Mouse (Mus musculus): ENCODE results near the gene Gzmb.
A peak's percentile ranks its signal among the peaks of the same experiment; 100 is the strongest.
"Not testable (repeated sequence)": the region's sequence is repeated elsewhere in the genome, so short reads cannot be mapped to it uniquely, and the experiment has no call there.

Gene Gzmb

DNA sequence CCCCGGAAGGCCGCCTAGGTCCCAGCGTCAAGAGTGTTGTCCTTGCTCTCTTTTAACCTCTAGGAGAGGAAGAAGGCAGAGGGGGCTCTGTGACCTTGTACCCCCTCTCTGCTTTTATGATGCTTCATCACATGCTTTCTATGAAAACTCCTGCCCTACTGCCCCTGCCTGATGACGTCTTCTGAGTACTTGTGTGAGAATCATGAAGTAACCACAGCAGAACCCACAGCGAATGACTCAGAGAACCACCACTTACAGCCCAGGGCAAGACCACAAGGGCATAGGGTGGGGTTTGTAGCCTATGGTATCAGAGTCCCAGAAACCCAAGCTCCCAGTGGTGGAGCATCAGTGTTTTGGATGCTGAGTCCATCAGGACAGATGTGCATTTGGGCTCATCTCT, at the start of gene Gzmb:
Gzmb (minus strand) TSS at position 108 of the 400 bp plus-strand sequence.
- no peak for DNase-seq (ENCODE audit: low read depth)

DNA sequence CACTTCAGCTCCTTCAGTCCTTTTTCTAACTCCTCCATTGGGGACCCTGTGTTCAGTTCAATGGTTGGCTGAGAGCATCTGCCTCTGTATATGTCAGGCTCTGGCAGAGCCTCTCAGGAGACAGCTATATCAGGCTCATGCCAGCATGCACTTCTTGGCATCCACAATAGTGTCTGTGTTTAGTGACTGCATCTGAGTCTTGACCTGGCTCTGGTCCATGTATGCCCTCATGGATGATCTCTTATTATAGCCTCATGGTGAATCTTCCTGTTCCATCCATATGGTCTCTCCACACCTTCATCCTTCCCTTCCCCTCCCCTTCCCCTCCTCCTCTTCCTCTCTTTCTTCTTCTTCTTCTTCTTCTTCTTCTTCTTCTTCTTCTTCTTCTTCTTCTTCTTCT, 49.7 kb upstream of the Gzmb start:
- not testable (repeated sequence) for DNase-seq (ENCODE audit: low read depth)

GRCm38 (mm10) chr14:56310238-56310637, 48.2 kb upstream of the Gzmb start:
- DNase-seq (ENCODE audit: low read depth), result no peak

- peak; percentile 72 for DNase-seq (ENCODE audit: low read depth)
Observed at GRCm38 (mm10) chr14:56304149-56304548, 42.1 kb upstream of the Gzmb start.

- no peak for DNase-seq (ENCODE audit: low read depth)
Observed at GRCm38 (mm10) chr14:56303506-56304025, 41.5 kb upstream of the Gzmb start.

DNA sequence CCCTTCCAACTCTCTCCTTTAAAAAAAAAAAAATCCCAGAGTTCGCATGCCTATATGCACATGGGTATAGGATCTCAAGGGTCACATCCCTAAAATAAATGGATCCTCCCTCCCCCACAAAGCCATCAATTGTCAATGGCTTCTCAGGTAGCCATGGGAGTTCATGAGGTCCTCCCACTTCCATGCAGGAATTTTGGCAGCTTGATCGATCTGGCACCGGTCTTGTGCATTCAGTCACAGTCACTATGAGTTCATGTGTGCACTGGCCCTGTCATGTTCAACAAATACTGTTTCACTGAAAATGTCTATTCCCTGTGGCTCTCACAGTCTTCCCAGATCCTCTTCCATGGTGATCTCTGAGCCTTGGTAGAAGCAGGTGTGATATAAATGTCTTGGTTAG, 40.0 kb upstream of the Gzmb start:
- DNase-seq (ENCODE audit: low read depth), result no peak

DNA sequence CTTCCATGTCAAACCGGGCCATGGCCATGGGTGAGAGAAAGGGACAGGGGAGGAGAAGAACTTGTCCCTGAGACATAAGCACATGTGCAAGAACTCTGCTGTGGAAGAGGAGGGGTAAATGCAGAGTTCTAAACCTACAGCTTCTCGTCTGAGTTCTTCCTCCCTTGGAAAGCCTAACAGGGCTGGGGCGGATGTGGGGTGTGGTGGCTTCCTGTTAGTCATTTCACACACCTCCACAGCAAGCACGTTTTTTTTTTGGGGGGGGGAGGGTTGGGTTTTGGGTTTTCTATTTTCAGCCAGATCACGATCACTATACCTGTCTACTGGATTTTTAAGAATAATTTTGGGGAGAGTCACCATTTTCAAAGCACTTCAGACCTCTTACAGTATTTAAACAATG, 34.7 kb upstream of the Gzmb start:
- no peak for DNase-seq (ENCODE audit: low read depth)

DNA sequence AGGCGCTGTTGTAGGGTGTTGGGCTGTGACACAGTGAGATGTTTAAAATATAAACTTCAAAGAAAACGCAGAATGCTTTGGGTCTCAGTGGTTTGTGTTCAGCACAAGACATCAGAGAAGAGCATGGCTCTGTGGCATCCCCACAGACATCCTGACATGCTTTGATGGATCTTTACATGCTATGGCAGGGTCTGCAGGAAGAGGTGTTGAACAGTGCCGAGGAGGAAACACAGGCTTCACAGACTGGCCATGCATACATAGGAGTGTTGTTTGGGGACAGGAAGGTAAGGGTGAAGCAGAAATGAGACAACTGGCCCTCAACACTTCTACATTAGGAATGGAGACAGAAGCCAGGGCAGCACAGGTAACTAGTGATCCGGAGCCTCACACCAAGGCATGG, 34.0 kb upstream of the Gzmb start:
- DNase-seq (ENCODE audit: low read depth), result no peak

DNA sequence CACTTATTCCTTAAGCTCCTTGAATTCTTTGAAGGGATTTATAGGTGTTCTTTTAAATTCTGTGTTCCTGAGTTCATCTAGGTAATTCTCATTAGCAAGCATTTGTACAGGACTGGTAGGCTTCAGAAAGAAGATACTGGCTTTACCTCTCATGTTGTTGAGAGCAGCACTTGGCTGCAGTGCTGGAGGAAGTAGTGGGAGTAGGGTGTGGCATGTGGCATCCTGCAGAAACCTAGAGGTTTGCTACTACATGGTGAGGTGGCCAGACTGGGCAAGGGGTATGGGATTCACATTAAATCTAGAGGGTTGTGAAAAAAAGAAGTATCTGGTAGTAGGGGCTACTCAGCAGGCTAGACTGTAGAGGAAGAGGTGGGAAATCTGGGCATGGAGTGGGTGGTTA, 31.1 kb upstream of the Gzmb start:
- no peak for DNase-seq (ENCODE audit: low read depth)

- no peak for DNase-seq (ENCODE audit: low read depth)
Observed at GRCm38 (mm10) chr14:56288651-56289050, 26.6 kb upstream of the Gzmb start.

DNA sequence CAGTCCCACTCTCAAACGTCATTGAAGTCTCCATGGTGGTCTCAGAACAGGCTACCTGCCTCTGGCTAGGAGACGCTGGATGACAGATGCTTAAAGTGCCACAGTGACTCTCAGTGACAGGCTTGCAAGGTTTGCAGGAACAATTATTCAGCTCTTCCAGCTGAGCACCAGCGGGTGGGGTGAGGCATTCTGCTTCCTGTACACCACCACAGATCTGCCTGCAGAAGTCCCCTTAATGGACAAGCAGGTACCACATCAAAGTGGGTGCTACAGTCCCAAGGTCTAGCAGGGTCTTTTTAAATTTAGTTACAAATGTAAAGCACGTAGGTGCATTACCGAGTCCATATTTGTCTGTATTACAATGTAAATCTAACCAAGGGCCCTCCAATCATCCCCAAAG, 25.7 kb upstream of the Gzmb start:
- DNase-seq (ENCODE audit: low read depth), result no peak

DNA sequence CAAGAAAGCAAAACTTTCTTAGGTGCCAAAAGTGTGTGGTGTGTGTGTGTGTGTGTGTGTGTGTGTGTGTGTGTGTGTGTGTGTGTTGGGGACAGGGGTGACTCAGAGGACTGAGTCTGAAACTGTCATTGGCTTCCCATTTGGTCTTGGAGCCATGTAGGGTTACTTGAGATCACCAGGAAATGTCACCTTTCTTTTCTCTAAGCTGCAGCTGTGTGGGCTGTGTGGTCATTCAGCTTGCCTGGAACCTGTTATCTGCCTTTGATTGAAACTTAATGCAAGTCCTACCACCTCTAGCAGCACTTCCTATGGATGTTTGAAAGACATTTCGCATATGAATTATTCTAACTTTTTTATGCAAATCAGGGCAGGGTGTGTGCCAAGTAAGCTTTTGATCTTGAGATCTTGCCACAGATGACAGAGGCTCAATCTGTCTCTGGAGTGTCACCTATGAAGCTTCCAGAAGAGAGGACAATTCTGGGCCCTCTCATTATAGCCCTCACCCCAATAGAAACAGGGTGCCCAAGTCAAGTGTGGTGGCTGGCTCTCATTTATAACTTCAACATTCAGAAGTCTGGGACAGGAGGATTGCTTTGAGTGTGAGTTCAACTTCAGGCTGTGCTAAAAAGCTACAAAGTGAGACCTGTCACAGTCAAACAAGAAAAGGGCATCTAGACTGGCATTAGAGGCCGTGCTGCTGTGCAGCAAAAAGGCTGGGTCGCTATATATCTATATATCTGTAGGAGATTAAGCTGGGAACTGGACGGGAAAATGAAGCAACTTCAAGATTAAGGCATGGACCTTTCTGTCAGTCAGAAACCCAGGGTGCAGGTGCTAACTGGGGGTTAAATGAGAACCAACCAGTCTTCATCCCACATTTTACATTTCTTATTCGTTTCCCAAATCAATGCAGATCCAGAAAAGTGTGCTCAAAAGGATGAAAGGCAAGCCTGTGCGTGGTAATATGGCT, 22.6 kb upstream of the Gzmb start:
- DNase-seq (ENCODE audit: low read depth), result no peak

DNA sequence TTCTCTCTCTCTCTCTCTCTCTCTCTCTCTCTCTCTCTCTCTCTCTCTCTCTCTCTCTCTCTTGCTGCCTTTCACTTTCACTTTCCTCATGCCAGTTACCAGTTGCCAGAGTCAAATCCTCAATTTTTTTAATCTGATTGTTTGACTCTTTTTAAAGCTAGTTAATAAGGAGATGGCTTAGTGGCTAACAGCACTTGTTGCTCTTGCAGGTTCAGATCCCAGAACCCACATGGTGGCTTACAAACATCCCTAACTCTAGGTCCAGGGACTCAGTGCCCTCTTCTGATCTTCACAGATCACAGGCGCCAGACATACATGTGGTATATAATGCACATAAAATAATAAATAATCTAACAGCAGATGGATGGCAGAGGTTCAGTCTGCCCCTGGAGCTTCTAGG, 21.8 kb upstream of the Gzmb start:
- DNase-seq (ENCODE audit: low read depth), result no peak

DNA sequence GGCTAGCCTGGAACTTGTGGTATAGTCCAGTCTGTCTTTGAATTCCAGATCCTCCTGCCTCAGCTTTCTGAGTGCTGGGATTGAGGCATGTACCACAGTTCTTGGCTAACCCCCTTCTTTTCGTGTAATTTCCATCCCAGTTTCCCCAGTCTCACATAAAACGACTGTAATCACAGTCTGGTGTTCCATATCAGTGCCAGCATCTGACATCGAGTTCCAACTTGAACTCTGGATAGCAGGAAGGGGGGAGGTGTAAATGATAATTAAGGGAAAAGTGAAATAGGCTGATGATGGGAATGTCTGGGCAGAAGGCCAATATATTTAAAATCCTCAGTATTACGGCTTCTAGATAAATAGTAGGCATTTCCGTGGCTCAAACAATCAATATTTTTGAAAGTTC, 19.0 kb upstream of the Gzmb start:
- no peak for DNase-seq (ENCODE audit: low read depth)

- not testable (repeated sequence) for DNase-seq (ENCODE audit: low read depth)
Observed at GRCm38 (mm10) chr14:56278691-56279090, 16.6 kb upstream of the Gzmb start.

DNA sequence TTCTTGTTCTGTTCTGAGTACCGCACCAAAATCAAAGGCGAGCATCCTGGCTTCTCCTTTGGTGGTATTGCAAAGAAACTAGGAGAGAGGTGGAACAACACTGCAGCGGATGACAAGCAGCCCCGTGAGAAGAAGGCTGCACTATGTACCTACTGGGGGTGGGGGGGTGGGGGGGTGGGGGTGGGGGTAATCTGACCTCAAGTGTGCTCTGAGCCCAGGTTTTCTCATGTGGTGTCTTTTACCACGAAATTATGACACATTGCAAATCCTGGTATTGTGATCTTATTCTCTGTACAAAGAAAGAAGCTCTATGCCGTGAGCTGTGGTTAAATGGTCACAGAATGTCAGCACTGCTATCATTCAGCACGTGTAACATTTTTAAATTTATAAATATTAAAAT, 14.0 kb upstream of the Gzmb start:
- DNase-seq (ENCODE audit: low read depth), result not testable (repeated sequence)

DNA sequence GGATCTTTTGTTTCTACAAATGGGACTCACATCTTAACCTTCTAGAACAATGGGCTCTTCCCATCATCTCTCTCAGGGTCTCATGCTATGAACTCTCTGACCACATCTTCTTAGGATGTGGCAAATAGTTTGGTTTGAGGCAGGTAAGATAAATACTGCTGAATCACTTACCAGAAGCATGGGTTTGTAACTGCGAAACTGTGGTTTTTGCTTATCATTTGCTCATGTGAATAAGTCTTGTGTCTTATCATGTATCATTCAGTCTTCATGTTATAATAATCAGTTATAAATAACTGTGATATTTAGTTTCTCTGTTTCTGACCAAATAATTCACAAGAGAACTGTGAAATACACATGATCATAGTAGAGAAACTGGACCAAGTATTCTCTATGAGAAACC, 4.0 kb upstream of the Gzmb start:
- no peak for DNase-seq (ENCODE audit: low read depth)

GRCm38 (mm10) chr14:56240409-56240808, 21.7 kb downstream of the Gzmb start:
- no peak for DNase-seq (ENCODE audit: low read depth)

DNA sequence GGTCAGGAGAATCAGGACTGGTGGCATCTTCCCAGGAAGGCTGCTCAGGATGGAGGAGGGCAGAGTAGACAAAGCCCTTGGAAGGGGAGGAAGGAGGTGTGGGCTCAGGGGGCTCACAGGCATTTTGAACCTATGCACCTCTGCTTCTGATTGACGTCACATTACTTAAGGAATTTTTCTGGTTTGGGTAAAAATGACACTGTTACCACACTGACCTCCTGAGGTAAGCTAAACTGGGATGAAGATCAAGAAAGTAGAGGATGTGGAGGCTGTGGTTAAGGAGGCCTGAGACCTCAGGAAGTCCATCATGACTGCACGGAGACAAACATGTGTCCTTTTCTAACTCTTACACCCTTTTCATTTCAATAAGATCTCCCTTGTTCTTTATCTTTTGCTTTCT, 27.5 kb downstream of the Gzmb start, which contains the start of gene Gzmc:
Gzmc (minus strand) TSS at position 101 of the 400 bp plus-strand sequence.
- DNase-seq (ENCODE audit: low read depth), result no peak

DNA sequence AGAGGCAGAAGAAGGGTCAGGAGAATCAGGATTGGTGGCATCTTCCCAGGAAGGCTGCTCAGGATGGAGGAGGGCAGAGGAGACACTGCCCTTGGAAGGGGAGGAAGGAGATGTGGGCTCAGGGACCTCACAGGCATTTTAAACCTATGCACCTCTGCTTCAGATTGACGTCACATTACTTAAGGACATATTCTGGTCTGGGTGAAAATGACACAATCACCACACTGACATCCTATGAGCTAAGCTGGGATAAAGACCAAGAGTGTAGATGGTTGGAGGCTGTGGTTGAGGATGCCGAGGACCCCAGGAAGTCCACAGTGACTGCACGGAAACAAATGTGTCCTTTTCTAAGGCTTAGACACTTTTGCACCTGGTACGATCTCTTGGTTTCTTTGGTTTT, 50.7 kb downstream of the Gzmb start, which contains the start of gene Gzmf:
Gzmf (minus strand) TSS at position 101 of the 400 bp plus-strand sequence.
- DNase-seq (ENCODE audit: low read depth), result no peak
